Mouse (Mus musculus): Measurements from ENCODE around the gene Sun1.

Gene Sun1

DNA sequence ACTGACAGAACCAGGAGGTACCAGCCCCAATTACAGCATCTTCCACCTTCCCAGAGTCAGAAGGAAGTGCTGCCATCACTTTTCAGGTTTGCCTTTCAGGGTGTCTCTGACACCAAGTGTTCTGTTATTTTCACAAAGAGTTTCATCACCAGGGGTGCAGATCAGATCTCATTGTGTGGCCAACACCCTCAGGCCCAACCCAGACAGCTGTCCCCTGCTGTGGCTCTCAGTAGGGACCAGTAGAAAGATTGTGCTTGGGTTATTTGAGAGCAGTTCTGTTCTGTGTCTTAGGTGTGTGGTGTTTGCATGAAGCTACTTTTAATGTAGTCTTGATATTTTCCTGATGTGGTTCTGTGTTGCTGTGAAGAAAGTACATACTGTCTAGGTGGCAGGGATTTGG is 7.7 kb downstream of the Sun1 start:
- DNase-seq (ENCODE audit: low spot score), result no peak

GRCm38 (mm10) chr5:139208871-139209684 is 8.6 kb downstream of the Sun1 start:
- no peak for DNase-seq (ENCODE audit: low spot score)

- DNase-seq (ENCODE audit: low spot score), result no peak
These were observed 9.2 kb downstream of the Sun1 start for GRCm38 (mm10) chr5:139209685-139210026.

GRCm38 (mm10) chr5:139211737-139212385 is 11.4 kb downstream of the Sun1 start:
- no peak for DNase-seq (ENCODE audit: low spot score)

GRCm38 (mm10) chr5:139214298-139214697 is 13.9 kb downstream of the Sun1 start:
- DNase-seq (ENCODE audit: low spot score), result no peak

DNA sequence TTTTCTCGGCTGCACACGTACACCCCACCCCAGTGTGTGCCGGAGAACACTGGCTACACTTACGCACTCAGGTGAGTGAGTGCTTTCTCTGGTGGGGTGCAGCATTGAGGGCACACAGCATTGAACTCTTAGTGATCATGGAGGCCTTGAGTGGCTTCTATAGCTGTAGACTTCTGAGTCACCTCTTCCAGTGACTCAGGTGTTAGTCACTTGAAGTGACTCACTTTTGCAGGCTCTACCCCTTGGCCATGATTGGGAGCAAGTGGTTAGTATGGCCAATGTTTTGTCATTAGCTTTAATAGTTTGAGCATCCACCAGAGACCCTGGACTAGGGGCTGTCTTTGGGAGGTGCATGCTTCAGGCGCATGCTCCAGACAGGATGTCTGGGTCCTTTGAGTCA is 14.7 kb downstream of the Sun1 start:
- no peak for DNase-seq (ENCODE audit: low spot score)

- no peak for DNase-seq (ENCODE audit: low spot score)
These were observed 15.7 kb downstream of the Sun1 start for GRCm38 (mm10) chr5:139216121-139216520.

DNA sequence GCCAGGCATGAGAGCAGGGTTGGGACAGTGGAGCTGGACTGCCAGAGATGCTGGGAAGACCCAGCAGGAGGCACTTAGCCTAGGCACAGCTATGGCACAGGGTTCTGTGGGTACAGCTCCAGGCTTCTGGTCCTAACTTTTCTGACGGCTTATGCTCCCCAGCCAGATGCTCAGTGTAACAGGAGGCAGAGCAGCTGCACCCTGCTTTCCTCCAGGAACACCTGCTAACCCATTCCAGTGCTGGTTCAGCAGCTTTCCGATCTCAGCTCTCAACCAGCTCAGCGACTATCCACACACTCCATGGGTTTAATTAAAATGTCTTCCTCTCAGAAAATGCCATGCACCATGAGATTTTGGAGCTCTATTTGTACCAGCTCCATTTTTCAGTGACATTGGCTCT is 16.3 kb downstream of the Sun1 start:
- DNase-seq (ENCODE audit: low spot score), result no peak

DNA sequence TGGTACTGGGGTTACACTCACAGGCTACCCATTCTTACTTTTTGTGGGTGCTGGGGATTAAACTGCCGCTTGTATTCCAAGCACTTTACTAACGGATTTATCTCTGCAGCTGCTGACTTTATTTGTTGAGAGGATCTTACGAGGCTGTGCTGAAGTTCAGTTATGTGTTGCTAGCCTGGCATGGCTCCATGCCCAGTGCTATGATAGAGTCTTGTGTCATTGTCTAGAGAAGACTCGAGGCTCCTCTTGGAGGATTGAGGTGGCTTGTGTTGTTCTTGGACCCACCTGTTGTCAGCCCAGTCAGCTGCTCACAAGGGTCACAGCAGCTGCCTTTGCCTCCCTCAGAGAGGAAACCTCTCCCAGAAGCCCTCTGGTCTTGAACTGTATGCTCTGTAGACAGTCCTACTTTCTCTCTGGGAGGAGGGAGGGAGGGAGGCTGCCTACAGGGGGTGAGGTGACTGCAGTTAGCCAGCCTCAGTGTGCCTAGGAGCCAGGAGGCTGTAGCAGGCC is 19.6 kb downstream of the Sun1 start:
- DNase-seq (ENCODE audit: low spot score), result no peak

- DNase-seq (ENCODE audit: low spot score), result no peak
These were observed 20.2 kb downstream of the Sun1 start for GRCm38 (mm10) chr5:139220610-139221009.

GRCm38 (mm10) chr5:139223331-139223730 is 22.9 kb downstream of the Sun1 start:
- no peak for DNase-seq (ENCODE audit: low spot score)

DNA sequence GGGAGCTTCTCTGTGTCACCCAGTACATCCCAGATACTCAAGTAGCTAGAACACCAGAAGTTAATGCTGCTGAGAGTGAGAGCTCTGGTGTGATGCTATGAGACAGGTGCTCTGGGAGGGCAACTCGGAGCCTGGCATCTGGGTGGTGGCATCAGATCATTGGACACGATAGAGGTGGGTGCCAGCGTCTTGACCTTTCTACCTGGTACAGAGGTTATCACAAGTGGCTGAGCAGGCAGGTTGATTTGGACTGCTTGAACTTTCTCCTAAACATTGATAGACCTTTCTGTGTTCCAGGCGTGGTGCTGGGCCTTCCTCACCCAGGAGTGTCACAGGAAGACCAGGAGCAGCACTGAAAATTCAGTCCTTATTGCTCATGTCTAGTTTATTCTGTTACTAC is 26.8 kb downstream of the Sun1 start:
- no peak for DNase-seq (ENCODE audit: low spot score)

- DNase-seq (ENCODE audit: low spot score), result no peak
These were observed 27.2 kb downstream of the Sun1 start for GRCm38 (mm10) chr5:139227645-139228044.

GRCm38 (mm10) chr5:139228318-139228717 is 27.9 kb downstream of the Sun1 start:
- DNase-seq (ENCODE audit: low spot score), result no peak

GRCm38 (mm10) chr5:139229716-139230115 is 29.3 kb downstream of the Sun1 start:
- DNase-seq (ENCODE audit: low spot score), result no peak

DNA sequence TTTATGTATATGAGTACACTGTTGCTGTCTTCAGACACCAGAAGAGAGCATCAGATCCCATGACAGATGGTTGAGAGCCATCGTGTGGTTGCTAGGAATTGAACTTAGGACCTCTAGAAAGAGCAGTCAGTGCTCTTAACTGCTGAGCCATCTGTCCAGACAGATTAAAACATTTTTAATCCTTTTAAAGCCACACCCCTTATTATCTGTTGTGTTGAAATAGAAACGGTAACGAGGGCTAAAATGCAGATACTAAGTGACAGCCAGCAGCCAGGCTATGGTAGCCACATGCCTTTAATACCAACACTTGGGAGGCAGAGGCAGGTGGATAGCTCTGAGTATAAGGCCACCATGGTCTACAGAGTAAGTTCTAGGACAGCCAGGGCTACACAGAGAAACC is 31.6 kb downstream of the Sun1 start:
- no peak for DNase-seq (ENCODE audit: low spot score)

DNA sequence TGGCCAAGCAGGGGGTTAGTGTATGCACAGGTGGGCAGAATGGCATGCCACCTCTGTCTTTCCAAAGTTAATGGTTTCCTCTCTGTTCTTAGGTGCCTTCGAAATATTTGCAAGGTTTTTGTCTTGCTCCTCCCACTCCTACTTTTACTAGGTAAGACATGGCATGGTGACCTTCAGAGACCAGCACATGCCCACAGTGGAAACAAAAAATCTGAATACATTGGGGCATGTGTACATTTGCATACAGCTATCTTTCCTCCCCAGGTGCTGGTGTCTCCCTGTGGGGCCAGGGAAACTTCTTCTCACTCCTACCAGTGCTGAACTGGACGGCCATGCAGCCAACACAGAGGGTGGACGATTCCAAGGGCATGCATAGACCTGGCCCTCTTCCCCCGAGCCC is 34.0 kb downstream of the Sun1 start:
- no peak for DNase-seq (ENCODE audit: low spot score)

- no peak for DNase-seq (ENCODE audit: low spot score)
These were observed 37.0 kb downstream of the Sun1 start for GRCm38 (mm10) chr5:139237436-139237835.

GRCm38 (mm10) chr5:139241022-139241761 is 40.8 kb downstream of the Sun1 start:
- DNase-seq (ENCODE audit: low spot score), result no peak

GRCm38 (mm10) chr5:139243384-139243783 is 42.9 kb downstream of the Sun1 start:
- no peak for DNase-seq (ENCODE audit: low spot score)

DNA sequence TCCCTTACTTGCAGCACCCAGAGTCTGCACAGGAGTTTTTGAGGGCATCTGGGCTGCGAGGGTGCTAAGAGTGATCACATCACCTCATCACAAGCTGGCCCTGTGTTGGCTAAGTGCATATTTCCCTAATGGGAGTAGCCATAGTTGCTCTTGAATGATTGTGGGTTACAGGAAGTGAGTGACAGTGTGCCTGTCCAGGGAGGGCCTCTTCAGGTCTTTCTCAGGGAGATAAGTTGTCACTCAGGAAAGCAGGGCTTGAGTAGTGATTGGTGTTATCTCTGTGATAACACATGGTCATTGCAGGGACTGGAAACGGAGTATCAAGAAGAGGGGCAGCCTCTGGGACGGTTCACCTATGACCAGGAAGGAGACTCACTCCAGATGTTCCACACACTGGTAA is 47.3 kb downstream of the Sun1 start:
- no peak for DNase-seq (ENCODE audit: low spot score)

DNA sequence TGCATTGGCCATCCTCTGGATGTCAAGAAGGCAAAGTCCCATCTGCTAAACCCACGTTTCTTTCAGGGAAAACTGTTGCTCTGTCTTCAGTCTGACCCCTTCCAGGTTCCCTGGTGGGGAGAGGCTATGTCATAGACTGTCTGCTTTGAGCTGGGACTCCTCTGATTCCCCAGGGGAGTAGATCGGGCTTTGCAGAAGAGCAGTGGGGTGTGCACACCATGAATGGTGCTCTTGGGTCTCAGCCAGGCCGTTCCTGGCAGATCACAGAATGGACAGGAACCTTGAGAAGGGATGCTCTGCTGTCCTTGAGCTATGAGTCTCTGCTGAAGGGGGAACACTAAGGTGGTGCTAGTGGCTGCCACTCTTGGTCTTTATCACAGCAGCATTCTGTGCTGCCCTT is 48.4 kb downstream of the Sun1 start:
- DNase-seq (ENCODE audit: low spot score), result no peak

DNA sequence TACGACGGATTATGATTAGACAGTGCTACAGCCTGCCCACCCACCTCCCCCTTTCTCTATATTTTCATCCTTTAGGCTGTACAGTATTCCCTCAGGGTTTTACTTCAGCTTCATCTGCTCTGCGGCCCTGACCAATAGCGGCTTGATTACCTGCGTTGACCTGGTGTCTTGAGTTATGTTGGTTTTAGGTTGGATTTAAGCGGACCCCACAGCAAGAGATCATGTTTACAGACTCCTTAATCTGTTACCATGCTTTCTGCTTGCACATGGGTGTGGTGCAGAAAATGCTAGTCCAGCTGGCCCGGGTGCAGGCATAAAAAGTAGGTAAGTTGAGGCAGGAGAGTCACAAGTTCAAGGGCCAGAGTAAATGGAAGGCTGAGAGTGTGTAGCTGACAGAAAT is 50.8 kb downstream of the Sun1 start:
- DNase-seq (ENCODE audit: low spot score), result no peak
